Mouse (Mus musculus): ENCODE data around the gene Snx5. TPM values are rescaled to one million over a fixed set of nuclear protein-coding genes. Genes with fewer than 3 reads are reported as not detected.

Gene Snx5
- polyA plus RNA-seq, 1 experiment from 2014 or later, result 140 TPM

- no peaks in the 10 kb centered on the region for H3K27me3 ChIP-seq (replicated peaks)
- no peak overlapping the region for H3K9ac ChIP-seq
- H3K9me3 ChIP-seq, result no peaks in the 10 kb centered on the region
- H3K4me1 ChIP-seq (replicated peaks), result peaks cover 10% of the 10 kb centered on the region
- WGBS, result 69% methylated on average over 9 of the region's 9 CpGs
- ATAC-seq, result peak; percentile 39
- no peak overlapping the region for H3K4me2 ChIP-seq (replicated peaks)
- H3K36me3 ChIP-seq, result no peaks in the 10 kb centered on the region
- H3K4me3 ChIP-seq (replicated peaks), result no peak overlapping the region
- no peak overlapping the region; the same call in 1 of the 2 replicates for H3K27ac ChIP-seq
Measured at GRCm38 (mm10) chr2:144214508-144215185, 56.1 kb downstream of the Snx5 start.

GRCm38 (mm10) chr2:144213803-144214202 lies 56.9 kb downstream of the Snx5 start:
- Histone ChIP-seq H3K4me1 (replicated peaks) (peaks cover 10% of the 10 kb centered on the region), H3K9ac (no peak overlapping the region), H3K9me3 (no peaks in the 10 kb centered on the region), H3K4me2 (replicated peaks) (no peak overlapping the region), H3K4me3 (replicated peaks) (no peak overlapping the region), H3K27ac (no peak overlapping the region), H3K27me3 (replicated peaks) (no peaks in the 10 kb centered on the region), H3K36me3 (no peaks in the 10 kb centered on the region)
- ATAC-seq, result no peak
- 76% methylated on average over 6 of the region's 6 CpGs for WGBS

GRCm38 (mm10) chr2:144209425-144209824 lies 61.3 kb downstream of the Snx5 start:
- no peak overlapping the region for H3K9ac ChIP-seq

GRCm38 (mm10) chr2:144207365-144207764 lies 63.3 kb downstream of the Snx5 start:
- H3K9me3 ChIP-seq, result no peaks in the 10 kb centered on the region
- no peak overlapping the region for H3K4me2 ChIP-seq (replicated peaks)
- H3K4me1 ChIP-seq (replicated peaks), result 0 out of 2 replicates have a peak, but pooled peaks cover 8% of the 10 kb centered on the region
- 74% methylated on average over 1 of the region's 1 CpGs for WGBS
- H3K4me3 ChIP-seq (replicated peaks), result no peak overlapping the region
- no peaks in the 10 kb centered on the region for H3K27me3 ChIP-seq (replicated peaks)
- no peak overlapping the region for H3K27ac ChIP-seq
- no peak overlapping the region for H3K9ac ChIP-seq
- ATAC-seq, result 0 out of 2 replicates have a peak, but pooled peaks have one; percentile 29
- no peaks in the 10 kb centered on the region for H3K36me3 ChIP-seq

More at GRCm38 (mm10) chr2:144209425-144209824, 61.3 kb downstream of the Snx5 start:
- no peak overlapping the region for H3K4me2 ChIP-seq (replicated peaks)
- H3K27ac ChIP-seq, result no peak overlapping the region
- no peaks in the 10 kb centered on the region for H3K27me3 ChIP-seq (replicated peaks)
- no peak for ATAC-seq
- no peak overlapping the region for H3K4me3 ChIP-seq (replicated peaks)
- no peaks in the 10 kb centered on the region for H3K36me3 ChIP-seq
- H3K9me3 ChIP-seq, result no peaks in the 10 kb centered on the region
- WGBS, result 65% methylated on average over 3 of the region's 3 CpGs
- 0 out of 2 replicates have a peak, but pooled peaks cover 3% of the 10 kb centered on the region for H3K4me1 ChIP-seq (replicated peaks)

- no peaks in the 10 kb centered on the region for H3K36me3 ChIP-seq
- H3K27me3 ChIP-seq (replicated peaks), result no peaks in the 10 kb centered on the region
- H3K9me3 ChIP-seq, result no peaks in the 10 kb centered on the region
- ATAC-seq, result no peak
- no peak overlapping the region for H3K4me2 ChIP-seq (replicated peaks)
- H3K4me3 ChIP-seq (replicated peaks), result no peak overlapping the region
- H3K27ac ChIP-seq, result no peak overlapping the region
- peaks cover 18% of the 10 kb centered on the region for H3K4me1 ChIP-seq (replicated peaks)
- 83% methylated on average over 5 of the region's 5 CpGs for WGBS
- H3K9ac ChIP-seq, result no peak overlapping the region
Measured at GRCm38 (mm10) chr2:144203001-144203400, 67.7 kb downstream of the Snx5 start.

- H3K9ac ChIP-seq, result no peak overlapping the region
- WGBS, result 73% methylated on average over 3 of the region's 3 CpGs
- H3K4me2 ChIP-seq (replicated peaks), result no peak overlapping the region
- H3K27ac ChIP-seq, result peak overlapping the region; percentile 60; the same call in 1 of the 2 replicates
- H3K27me3 ChIP-seq (replicated peaks), result no peaks in the 10 kb centered on the region
- H3K9me3 ChIP-seq, result no peaks in the 10 kb centered on the region
- H3K36me3 ChIP-seq, result no peaks in the 10 kb centered on the region
- no peak overlapping the region for H3K4me3 ChIP-seq (replicated peaks)
- no peak for ATAC-seq
- peaks cover 19% of the 10 kb centered on the region for H3K4me1 ChIP-seq (replicated peaks)
Measured at GRCm38 (mm10) chr2:144202567-144202966, 68.1 kb downstream of the Snx5 start.

- ATAC-seq, result no peak
- Histone ChIP-seq H3K4me2 (replicated peaks) (no peak overlapping the region), H3K36me3 (no peaks in the 10 kb centered on the region), H3K27me3 (replicated peaks) (no peaks in the 10 kb centered on the region), H3K4me3 (replicated peaks) (no peak overlapping the region), H3K27ac (peak overlapping the region; percentile 40), H3K9ac (no peak overlapping the region), H3K4me1 (replicated peaks) (peaks cover 19% of the 10 kb centered on the region), H3K9me3 (no peaks in the 10 kb centered on the region)
- 32% methylated on average over 4 of the region's 4 CpGs for WGBS
Measured at GRCm38 (mm10) chr2:144202151-144202550, 68.6 kb downstream of the Snx5 start.

Other genes starting within 250 kb of the Snx5 start
- gene Banf2, start 237.8 kb downstream of the Snx5 start, polyA plus RNA-seq (2015; fragmentation: Nextera tagmentation; extraction: Ambion mirVana), result 0.55 TPM in 1 of 2 replicates, not detected in the other
- 22.7 and 23.3 TPM in 2 replicates for gene Mgme1, start 243 bp downstream of the Snx5 start, polyA plus RNA-seq (2015; fragmentation: Nextera tagmentation; extraction: Ambion mirVana)
- gene Ovol2, start 61.2 kb upstream of the Snx5 start, polyA plus RNA-seq (2015; fragmentation: Nextera tagmentation; extraction: Ambion mirVana), result 1.1 and 1.9 TPM in 2 replicates
- gene Kat14, start 98.1 kb upstream of the Snx5 start, polyA plus RNA-seq (2015; fragmentation: Nextera tagmentation; extraction: Ambion mirVana), result 41.1 and 46.9 TPM in 2 replicates
- 2.8 and 3.5 TPM in 2 replicates for gene Pet117, start 98.1 kb upstream of the Snx5 start, polyA plus RNA-seq (2015; fragmentation: Nextera tagmentation; extraction: Ambion mirVana)

Data from intestine, embryonic 15.5 days (tissue).